Mouse (Mus musculus) thymus, postnatal 25 days (tissue): ENCODE data around the gene Ms4a4d.
A peak's percentile ranks its signal among the peaks of the same experiment; 100 is the strongest.
"Not testable (repeated sequence)": the region's sequence is repeated elsewhere in the genome, so short reads cannot be mapped to it uniquely, and the experiment has no call there.

ENCODE experiments used
- DNase-seq: peaks from one replicate; pipeline ENCODE4 v3.0.0; 2022

The Ms4a4d gene

DNA sequence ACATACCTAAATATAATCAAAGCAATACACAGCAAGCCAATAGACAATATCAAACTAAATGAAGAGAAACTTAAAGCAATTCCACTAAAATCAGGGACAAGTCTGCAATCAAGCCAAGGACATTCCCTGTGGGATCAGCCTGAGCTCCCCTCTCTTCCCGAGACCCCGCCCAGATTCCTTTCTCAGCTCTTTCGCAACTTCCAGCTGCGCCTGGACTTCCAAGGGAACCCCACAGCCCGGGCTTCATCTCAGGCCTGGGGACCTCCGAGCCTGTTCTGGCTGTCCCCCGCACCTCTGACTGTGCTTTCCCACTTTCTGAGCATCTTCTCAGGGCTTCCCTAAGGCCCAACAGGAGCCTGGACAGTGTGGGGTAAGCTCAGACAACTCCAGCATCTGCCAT lies at the start of gene Ms4a4d:
Ms4a4d (plus strand) TSS at position 209 of the 400 bp plus-strand sequence.
- no peak for DNase-seq

DNA sequence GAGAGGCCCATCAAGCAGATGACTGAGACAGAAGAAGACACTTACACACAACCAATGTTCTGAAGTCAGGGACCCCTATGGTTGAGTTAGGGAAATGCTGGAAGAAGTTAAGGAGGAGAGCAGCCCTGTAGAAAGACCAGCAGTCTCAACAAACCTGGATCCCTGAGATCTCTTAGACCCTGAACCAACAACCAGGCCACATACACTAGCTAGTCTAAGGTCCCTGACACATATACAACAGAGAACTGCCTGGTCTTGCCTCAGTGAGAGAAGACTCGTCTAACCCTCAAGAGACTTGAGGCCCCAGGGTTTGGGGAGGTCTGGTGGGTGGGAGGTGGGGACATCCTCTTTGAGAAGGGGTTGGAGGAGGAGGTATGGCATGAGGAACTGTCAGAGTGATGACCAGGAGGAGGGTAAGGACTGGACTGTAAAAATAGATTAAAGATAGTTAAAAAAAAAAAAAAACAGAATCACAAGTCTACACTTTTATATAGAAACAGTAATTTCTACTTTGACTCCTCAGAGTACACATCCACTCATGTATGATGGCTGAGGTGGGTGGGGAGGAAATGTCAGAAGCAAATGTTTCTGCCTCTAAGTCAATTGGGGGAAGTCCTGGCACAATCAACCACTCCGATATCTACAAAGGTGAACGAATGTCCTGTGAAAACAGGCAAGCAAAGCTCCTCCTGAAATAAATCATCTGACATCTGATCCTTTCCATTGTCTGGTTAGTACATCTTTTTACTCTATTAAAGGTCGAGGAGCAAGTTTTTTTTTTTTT lies 45.0 kb upstream of the Ms4a4d start:
- no peak for DNase-seq

DNA sequence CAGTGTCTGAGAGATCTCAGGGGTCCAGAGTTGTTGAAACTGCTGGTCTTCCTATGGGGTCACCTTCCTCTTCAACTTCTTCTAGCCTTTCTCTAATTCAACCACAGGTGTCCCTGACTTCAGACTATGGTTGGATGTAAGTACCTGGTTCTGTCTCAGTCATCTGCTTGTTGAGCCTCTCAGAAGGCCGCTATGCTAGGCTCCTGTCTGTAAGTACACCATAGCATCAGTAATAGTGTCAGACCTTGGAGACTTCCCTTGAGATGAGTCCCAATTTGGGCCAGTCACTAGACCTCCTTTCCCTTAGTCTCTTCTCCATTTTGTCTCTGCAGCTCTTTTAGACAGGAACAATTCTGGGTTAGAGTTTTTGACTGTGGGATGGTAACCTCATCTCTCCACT lies 43.9 kb upstream of the Ms4a4d start:
- DNase-seq: no peak

DNA sequence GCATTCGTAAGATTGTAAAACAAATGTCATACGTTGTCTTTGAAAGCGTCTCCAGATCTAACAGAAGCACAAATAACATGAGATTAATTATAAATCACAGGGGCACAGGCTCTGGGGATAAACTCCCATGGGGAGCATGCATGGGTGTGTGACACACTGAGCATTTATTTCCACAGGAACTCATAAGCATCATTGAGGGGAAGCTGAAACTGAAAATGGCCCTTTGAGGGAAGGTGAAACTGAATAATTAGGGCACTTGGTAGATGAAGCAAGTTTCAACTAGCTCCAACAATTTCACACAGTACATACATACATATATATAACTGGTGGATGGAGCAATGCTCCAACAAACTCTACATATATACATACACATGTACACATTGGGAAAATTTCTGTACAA lies 42.1 kb upstream of the Ms4a4d start:
- DNase-seq: no peak

DNA sequence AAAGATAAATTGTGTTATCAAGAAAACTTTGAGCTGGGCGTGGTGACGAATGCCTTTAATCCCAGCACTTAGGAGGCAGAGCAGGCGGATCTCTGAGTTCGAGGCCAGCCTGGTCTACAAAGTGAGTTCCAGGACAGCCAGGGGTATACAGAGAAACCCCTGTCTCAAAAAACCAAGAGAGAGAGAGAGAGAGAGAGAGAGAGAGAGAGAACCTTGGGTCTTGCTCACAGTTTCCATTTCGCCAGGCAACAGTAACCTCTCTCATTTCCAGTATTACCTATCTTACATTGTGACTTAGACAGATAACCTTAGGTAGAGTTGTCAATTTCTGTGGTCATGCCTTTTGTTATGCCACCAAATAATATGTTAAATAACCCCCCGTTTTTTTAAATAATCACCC lies 40.2 kb upstream of the Ms4a4d start:
- DNase-seq: no peak

DNA sequence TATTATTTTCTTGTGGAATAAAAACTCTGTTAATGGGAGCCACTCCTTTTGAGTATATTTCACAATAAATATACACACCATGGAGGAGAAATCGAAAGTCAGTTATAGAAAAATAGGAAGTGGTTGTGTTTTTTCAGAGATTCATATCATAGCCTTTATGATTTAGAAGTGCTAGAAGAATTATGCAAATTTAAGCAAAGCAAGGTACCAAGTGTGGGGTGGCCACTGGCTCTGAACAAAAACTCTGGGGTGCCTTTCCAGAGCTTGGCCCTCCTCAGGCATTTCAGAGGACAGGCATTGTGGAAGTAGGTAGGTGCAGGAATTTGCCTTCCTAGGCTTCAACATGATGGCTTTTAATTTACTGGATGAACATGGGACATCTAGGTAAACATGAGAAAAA lies 39.3 kb upstream of the Ms4a4d start:
- DNase-seq: not testable (repeated sequence)

DNA sequence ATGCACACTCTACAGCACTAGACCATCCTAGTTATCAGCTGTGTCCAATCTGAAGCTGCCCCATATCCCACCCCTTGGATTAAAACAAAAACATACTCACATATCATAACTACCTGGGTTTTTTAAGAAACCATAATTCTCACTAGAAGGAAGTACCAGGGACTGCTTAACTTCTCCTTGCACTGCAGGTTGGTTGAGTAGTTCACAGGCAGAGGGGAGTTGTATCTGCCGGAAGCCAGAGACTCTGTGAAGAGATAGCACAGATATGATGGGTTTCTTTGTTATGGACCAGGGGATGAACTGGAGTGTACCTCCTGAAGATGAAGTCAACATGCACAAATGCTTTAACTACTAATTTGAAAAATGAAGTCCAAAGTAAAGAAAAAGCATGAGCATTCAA lies 35.8 kb upstream of the Ms4a4d start:
- no peak for DNase-seq

DNA sequence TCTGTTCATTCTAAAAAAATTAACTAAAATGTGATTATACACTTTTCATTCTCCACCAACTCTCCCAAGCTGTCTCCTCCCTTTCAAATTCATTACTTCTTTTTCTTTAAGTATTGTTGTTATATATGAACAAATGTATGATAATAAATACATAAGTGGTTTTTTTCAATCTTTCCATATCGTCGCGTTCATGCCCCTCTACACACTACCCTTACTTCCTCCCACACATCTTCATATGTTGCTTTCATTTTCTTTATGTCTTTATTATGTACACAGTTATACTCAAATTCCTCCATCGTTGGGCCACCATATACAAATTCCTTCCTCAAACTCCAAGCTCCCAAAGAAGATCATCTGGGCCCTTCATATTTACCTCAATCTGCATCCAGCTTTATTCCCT lies 35.3 kb upstream of the Ms4a4d start:
- DNase-seq: no peak

DNA sequence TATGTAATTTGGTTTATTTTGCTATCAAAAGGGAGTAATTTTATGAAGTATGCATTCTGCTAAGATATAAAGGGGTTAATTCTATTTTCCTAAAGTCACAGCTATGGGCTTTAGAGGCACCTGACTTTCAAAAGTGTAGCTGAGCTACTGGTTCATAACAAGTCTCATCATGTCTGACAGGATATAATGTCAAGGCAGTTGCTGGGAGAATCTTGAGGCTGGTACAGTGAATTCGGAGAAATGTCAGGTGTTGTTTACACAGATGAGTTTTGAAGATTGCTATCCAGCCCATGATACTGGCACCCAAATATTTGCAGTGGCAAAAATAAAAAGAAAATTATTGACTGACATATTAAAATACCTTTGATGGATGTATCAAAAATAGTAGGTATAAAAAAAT lies 31.7 kb upstream of the Ms4a4d start:
- DNase-seq: no peak

DNA sequence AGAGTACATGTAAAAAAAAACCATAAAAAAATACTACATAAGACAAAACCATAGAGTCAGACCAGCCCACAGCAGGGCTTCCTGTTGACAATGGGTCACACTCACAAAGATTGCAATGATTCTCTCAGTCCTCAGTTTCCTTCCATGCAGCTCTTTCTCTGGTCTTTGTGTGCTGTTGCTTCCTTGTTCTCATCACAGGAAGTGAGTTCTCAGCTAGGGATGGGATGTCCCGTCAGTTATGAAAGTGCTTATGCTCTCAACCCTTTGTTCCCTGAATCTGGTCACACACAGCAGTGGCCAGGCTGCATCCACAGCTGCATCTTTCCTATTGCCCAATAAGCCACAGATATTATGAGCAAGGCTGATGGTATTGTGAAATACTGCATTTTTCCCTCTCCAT lies 23.1 kb upstream of the Ms4a4d start:
- no peak for DNase-seq

DNA sequence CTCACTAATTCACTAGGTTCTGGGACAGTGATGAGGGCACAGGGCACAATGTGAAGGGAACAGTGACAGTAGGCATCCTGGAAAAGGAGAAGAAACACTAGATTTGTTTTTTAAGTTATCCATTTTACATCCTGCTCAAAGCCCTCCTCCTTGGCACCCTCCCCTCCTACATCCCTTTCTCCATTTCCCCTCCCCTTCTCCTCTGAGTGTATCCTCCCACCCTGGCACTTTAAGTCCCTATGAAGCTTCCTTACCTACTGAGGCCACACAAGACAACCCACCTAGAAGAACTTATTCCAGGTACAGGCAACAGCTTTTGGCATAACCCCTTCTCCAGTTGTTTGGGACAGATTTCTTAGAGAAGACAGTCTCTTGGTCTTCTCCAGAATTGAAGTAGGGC lies 20.4 kb upstream of the Ms4a4d start, which contains the start of gene Ms4a6b:
Ms4a6b (plus strand) TSS at position 267 of the 400 bp plus-strand sequence.
- DNase-seq: no peak

DNA sequence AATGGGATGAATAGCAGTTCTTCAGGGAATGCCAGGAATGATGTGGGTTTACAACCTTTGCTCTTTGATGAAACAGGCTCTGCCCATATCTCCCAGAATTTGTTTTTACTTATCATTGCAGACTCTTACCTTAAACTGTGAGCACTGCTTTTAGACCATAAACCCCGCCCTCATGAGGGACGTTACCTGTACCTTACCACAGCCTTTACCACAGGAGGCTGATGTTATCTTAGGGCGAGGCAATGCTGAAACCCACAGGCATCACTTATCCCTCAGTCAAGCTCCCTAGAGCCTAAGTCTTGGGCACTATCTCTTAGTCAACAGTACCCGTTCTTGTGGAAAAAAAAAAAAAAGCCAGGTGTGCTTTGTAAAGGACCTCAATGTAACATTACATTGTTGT lies 19.8 kb upstream of the Ms4a4d start:
- peak; percentile 68 for DNase-seq

DNA sequence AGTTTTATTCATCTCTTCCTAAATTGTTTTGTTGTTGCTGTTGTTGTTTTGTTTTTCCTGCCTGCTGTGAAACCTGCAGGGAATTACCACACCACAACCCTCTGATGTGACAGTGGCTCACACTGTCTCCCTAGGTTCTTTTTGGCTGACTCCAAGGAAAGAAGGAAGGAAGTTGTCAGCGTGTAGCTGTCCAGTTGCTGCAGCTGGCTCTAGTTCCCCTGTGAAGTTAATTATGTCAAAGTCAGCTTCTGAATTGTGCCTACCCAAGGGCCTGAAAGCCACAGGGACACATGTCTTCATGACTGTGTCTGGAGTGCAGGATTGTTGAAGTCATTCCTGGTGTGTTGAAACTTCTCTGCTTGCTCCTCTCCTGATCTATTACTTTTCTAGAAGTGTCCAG lies 19.2 kb upstream of the Ms4a4d start:
- peak; percentile 30 for DNase-seq

DNA sequence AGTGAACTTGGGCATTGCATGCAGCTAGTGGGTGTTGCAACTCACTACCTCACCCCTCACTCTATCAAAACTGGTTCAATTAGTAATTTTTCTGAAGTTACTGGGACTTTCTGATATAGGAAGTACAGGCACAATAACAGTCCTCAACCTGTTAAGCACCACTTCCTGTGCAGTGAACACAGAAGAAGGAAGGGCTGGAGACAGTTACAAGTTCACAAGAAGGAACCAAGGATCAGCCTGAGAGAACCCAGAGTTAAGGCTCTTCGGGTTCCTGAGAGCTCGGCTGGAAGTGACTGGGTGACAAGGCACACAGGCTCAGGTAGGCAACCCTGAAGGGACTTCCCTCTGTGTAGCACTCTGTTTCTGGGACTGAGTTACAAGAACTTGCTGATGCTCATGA lies 18.2 kb upstream of the Ms4a4d start:
- peak; percentile 43 for DNase-seq

DNA sequence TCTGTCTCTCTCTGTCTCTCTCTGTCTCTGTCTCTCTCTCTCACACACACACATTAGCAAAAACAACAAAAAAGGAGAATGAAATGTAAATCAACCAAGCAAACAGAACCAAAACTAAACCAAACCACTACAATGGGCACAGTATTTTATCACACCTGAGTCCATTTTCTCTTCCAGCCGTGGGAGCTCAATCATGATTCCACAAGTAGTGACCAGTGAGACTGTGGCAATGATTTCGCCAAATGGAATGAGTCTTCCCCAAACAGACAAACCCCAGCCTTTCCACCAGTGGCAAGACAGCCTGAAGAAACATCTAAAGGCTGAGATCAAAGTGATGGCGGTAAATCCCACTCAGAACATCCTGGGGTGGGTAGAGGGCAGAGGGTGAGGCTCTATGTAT lies 16.5 kb upstream of the Ms4a4d start:
- no peak for DNase-seq

DNA sequence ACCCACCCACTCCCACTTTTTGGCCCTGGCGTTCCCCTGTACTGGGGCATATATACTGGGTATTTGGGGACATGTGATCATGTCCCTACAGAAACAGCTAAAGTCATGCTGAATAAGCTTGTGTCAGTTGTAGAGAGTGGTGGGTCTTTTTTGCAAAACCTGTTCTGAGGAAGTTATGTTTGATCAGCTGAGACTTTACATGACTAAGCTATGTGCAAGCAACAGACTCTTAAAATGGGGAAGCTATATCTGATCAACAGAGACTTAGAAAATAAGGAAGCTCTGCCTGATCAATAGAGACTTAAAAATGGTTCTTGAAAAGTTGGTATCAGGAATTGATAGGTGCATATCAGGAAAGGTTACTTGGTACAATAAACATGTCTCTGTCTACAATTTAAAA lies 3.2 kb upstream of the Ms4a4d start:
- no peak for DNase-seq

DNA sequence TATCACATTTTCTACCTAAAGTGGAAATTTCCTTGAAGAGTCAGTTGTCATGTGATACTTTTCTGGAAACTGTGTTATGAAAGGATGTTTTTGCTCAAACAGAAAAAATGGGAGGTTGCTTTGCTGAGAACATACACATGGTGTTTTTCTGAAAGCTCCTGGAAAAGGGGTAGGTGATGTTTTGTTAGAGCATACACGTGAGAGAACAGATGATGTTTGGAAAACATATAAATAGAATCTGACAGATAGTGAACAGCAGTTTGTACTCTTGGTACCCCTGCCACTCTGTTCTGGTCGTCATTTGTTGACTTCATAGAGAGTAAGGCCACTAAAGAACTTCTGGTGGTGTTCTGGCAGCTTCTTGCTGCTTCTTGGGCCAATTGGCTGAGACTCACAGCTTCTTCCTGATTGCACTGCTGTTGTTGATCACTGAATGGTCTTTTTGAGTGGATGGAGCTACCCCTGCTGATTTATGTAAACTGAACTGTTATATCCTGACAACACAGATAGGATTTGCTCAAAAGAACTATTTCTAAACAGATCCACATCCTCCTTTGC lies 2.6 kb upstream of the Ms4a4d start:
- no peak for DNase-seq

DNA sequence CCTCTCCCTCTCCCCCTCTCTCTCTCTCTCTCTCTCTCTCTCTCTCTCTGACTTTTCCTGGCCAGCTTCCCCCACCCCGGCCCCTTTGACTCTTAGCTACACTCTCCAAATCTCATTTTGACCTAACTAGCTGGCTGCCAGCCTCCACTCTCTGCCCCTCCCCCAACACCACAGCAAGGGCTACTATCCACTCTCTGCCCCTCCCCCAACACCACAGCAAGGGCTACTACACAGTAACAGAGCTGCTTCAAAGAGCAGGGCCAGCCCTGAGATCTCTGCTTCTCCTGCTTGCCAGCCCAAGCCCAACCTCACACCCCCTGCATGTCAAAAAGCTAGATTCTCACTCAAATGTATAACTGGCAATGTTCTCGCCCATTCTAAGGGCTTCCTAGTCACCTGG lies 735 bp downstream of the Ms4a4d start:
- DNase-seq: no peak

DNA sequence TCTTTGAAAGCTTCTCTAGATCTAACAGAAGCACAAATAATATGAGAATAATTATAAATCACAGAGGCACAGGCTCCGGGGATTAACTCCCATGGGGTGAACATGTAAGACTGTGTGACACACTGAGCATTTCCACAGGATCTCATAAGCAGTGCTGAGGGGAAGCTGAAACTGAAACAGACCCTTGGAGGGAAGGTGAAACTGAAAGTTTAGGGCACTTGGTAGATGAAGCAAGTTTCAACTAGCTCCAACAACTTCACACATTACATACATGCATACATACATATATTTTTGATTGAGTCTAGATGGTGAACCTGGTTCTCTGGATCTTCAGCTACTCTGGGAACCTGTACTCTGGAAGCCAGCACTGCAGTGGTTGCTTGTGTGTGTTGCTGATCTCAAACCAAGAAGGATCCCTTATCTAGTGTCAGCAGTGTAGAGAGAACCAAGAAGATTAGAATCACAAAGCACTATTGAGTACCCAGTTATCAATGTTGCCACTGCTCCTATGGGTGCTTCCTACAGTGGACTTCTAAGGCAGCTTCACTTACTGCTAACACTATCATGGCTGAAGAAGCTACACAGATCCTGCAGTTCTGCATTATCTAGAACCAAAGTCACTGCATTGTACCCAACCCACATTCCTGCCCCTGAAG lies 3.7 kb downstream of the Ms4a4d start:
- peak; percentile 60 for DNase-seq

DNA sequence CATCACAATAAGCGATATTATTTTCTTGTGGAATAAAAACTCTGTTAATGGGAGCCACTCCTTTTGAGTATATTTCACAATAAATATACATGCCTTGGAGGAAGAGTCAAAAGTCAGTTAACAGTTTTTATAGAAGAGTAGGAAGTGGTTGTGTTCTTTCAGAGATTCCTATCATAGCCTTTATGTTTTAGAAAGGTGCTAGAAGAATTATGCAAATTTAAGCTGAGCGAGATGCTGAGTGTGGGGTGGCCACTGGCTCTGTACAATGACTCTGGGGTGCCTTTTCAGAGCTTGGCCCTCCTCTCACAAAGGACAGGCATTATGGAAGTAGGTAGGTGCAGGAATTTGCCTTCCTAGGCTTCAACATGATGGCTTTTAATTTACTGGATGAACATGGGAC lies 7.8 kb downstream of the Ms4a4d start:
- DNase-seq: not testable (repeated sequence)

DNA sequence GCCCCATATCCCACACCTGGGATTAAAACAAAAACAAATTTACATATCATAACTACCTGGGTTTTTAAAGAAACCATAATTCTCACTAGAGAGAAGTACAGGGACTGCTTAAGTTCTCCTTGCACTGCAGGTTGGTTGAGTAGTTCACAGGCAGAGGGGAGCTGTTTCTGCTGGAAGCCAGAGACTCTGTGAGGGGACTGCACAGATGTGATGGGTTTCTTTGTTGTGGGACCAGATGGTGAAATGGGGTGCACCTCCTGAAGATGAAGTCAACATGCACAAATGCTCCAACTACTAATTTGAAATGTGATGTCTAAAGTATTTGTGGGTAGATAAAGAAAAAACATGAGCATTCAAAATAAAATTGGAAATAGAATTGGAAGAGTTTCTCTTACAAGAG lies 11.3 kb downstream of the Ms4a4d start:
- DNase-seq: peak; percentile 68

DNA sequence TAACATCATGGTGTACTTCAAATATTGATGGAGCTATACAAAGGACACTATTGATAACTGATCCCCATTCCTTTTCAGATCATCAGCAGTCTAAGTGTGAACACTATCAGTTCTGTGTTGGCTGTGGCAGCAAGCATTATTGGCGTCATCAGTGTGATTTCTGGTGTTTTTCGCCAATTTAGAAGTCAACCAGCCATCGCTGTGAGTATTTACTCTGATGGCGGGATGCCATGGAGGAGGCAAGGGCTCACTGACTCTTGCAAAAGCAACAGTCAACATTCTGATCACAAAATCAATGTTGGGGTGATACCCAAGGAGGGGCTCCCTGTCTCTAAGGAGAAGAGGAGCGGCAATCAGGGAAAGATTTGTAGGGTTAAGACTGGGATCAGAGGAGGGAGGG lies 18.1 kb downstream of the Ms4a4d start:
- no peak for DNase-seq

DNA sequence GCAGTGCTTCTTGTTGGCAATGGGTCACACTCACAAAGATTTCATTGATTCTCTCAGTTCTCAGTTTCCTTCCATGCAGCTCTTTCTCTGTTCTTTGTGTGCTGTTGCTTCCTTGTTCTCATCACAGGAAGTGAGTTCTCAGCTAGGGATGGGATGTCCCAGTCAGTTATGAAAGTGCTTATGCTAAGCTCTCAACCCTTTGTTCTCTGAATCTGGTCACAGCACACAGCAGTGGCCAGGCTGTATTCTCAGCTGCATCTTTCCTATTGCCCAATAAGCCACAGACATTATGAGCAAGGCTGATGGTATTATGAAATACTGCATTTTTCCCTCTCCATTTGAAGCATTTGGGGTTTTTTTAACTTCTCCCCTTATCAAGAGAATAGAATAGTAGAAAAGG lies 23.0 kb downstream of the Ms4a4d start:
- not testable (repeated sequence) for DNase-seq

DNA sequence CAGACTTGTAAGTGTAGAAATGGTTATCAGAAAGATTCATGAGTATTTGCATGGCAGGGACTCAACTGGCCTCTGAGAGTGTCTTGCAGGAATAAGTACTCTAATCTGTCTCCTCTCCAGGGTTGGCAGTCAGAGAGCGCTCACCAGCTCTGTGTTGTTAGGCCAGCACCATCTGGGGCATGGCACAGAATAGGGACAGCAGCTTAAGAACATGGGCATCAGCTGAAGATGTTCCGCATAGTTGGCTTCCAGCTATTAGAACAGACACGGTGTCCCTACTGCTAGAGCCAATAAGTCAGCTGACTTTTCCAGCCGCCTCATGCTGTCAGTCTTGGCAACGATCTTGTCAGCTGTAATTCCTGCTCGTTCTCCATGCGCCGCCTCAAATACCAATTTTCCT lies 38.4 kb downstream of the Ms4a4d start:
- no peak for DNase-seq
